Mouse (Mus musculus) stomach, embryonic 14.5 days (tissue): ENCODE measurements around the gene Etfb. TPM values are rescaled to one million over a fixed set of nuclear protein-coding genes. Genes with fewer than 3 reads are reported as not detected.
"Not testable (repeated sequence)": the region's sequence is repeated elsewhere in the genome, so short reads cannot be mapped to it uniquely, and the experiment has no call there.

Experiments
- ATAC-seq: fragments of 200-750 bp; cut with Nextera tagmentation; 2 replicates; pipeline ENCODE4 v1.8.0; 2017; ENCODE audit warnings: low read depth, moderate TSS enrichment; ENCODE audit not compliant: insufficient number of reproducible peaks, insufficient read depth, low FRiP score
- H3K27ac ChIP-seq: fragments of 300-500 bp; sonication (generic); 2 replicates; pipeline ENCODE4 v1.5.1; 2014; ENCODE audit warnings: mild to moderate bottlenecking, low read length, moderate library complexity, mixed read lengths
- H3K27me3 ChIP-seq: fragments of 300-500 bp; sonication (generic); 2 replicates; pipeline ENCODE4 v1.6.1; 2014; ENCODE audit warnings: low read length, control low read depth, mixed read lengths; ENCODE audit not compliant: control insufficient read depth, insufficient read depth
- H3K36me3 ChIP-seq: fragments of 300-500 bp; sonication (generic); 2 replicates; pipeline ENCODE4 v1.6.1; 2014; ENCODE audit warnings: mild to moderate bottlenecking, control low read depth, low read length, moderate library complexity, mixed read lengths; ENCODE audit not compliant: control insufficient read depth, insufficient read depth
- H3K4me1 ChIP-seq: fragments of 300-500 bp; sonication (generic); 2 replicates; pipeline ENCODE4 v1.6.1; 2014; ENCODE audit warnings: low read length, control low read depth, mixed read lengths; ENCODE audit not compliant: control insufficient read depth, insufficient read depth
- H3K4me2 ChIP-seq: fragments of 300-500 bp; sonication (generic); replicated peaks from 2 replicates; pipeline ENCODE4 v1.6.1; 2014; ENCODE audit warnings: low read depth, low read length, control low read depth
- H3K4me3 ChIP-seq: fragments of 300-500 bp; sonication (generic); 2 replicates; pipeline ENCODE4 v1.5.1; 2014; ENCODE audit warnings: low read depth, low read length, control low read depth
- H3K9ac ChIP-seq: fragments of 300-500 bp; sonication (generic); replicated peaks from 2 replicates; pipeline ENCODE4 v1.6.1; 2014; ENCODE audit warnings: low read depth, mild to moderate bottlenecking, control low read depth, low read length, moderate library complexity, mixed read lengths
- H3K9me3 ChIP-seq: fragments of 300-500 bp; sonication (generic); 2 replicates; pipeline ENCODE4 v1.6.1; 2016; ENCODE audit warnings: low read depth, low read length, control low read depth; ENCODE audit not compliant: control insufficient read depth
- WGBS: fragments of 180-500 bp; shearing (Covaris S2); extraction: QIAGEN DNeasy Blood & Tissue Kit; methylation state at CpG from one replicate; pipeline ENCODE4 v1.1.7; 2014; 5-methylcytosine and 5-hydroxymethylcytosine counted together
- polyA plus RNA-seq: library from polyadenylated mRNA; unstranded; fragments of >200 nt; fragmentation: Nextera tagmentation; extraction: Ambion mirVana; gene quantifications from 2 replicates; pipeline ENCODE4 v1.2.1, GENCODE M21; 2014

Etfb gene
- polyA plus RNA-seq = 290 and 313 TPM in 2 replicates

GRCm38 (mm10) chr7:43443917-43444293, at the start of gene Etfb, which contains the start of gene Gm45233:
Etfb (plus strand) TSS chr7:43444083.
Gm45233 (plus strand) TSS chr7:43444128.
- Histone ChIP-seq H3K4me2 (peak within 1 kb of the TSS; percentile 92), H3K9me3 (no peaks in the 10 kb centered on the region), H3K4me1 (peaks cover 12% of the 10 kb centered on the region), H3K36me3 (no peaks in the 10 kb centered on the region), H3K27me3 (no peaks in the 10 kb centered on the region), H3K4me3 (peak within 1 kb of the TSS; percentile 53), H3K9ac (peak within 1 kb of the TSS; percentile 48), H3K27ac (peak within 1 kb of the TSS; percentile 95)
- ATAC-seq = peak; percentile 95
- WGBS = under 1% methylated on average over 27 of the region's 27 CpGs

- Histone ChIP-seq H3K27me3 (no peaks in the 10 kb centered on the region), H3K9ac (no peak overlapping the region), H3K4me3 (no peak overlapping the region), H3K36me3 (no peaks in the 10 kb centered on the region), H3K4me1 (no peaks in the 10 kb centered on the region), H3K9me3 (no peaks in the 10 kb centered on the region), H3K4me2 (no peak overlapping the region), H3K27ac (no peak overlapping the region)
- no peak for ATAC-seq
- 84% methylated on average over 2 of the region's 2 CpGs for WGBS
Observed at GRCm38 (mm10) chr7:43399501-43399900, 44.4 kb upstream of the Etfb start.

DNA sequence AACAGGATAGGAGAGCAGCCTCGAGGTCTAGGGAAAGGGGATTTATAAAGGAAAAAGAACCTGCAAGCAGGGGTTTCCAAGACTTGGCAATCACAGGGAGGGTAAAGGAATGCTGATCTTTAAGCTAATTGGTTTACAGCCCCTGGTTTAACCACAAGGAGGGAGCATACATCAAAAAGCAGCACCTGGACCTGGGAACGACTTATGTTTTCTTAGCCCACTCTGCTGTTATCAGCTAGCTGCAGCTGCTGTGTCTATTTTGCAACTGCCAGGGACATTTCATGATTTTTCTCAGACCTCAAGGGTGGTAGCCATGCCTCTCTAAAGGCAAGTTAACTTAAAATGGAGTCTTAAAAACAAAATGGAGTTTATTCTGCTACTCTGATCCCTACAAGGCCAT, 41.2 kb upstream of the Etfb start:
- ATAC-seq = no peak
- no peaks in the 10 kb centered on the region for H3K9me3 ChIP-seq

DNA sequence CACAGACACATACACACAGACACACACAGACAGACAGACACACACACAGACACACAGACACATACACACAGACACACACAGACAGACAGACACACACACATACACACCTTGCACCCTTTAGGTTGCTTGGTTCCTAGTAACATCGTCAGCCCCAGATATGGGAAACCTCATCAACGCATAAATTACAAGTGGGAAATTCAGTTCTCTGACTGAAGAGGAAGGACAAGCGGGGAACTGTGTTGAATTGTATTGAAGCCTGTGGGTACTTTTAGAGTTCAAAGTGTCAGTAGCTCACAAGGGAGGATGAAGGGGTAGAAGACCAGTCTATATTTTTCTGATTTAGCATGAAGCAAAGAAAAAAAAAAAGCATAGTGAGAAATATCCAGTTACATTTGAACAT, 36.3 kb upstream of the Etfb start:
- H3K4me2 ChIP-seq = no peak overlapping the region
- no peak overlapping the region for H3K9ac ChIP-seq
- 87% methylated on average over 3 of the region's 3 CpGs for WGBS
- H3K36me3 ChIP-seq = no peaks in the 10 kb centered on the region
- no peaks in the 10 kb centered on the region for H3K4me1 ChIP-seq
- no peak overlapping the region for H3K27ac ChIP-seq
- H3K9me3 ChIP-seq = no peaks in the 10 kb centered on the region
- no peak for ATAC-seq
- H3K4me3 ChIP-seq = no peak overlapping the region
- no peaks in the 10 kb centered on the region for H3K27me3 ChIP-seq

More for the DNA sequence above, 41.2 kb upstream of the Etfb start:
- no peak overlapping the region for H3K4me2 ChIP-seq
- H3K27ac ChIP-seq = no peak overlapping the region
- WGBS = 23% methylated on average over 2 of the region's 2 CpGs
- H3K27me3 ChIP-seq = no peaks in the 10 kb centered on the region
- no peak overlapping the region for H3K4me3 ChIP-seq
- H3K9ac ChIP-seq = no peak overlapping the region
- no peaks in the 10 kb centered on the region for H3K36me3 ChIP-seq
- no peaks in the 10 kb centered on the region for H3K4me1 ChIP-seq

DNA sequence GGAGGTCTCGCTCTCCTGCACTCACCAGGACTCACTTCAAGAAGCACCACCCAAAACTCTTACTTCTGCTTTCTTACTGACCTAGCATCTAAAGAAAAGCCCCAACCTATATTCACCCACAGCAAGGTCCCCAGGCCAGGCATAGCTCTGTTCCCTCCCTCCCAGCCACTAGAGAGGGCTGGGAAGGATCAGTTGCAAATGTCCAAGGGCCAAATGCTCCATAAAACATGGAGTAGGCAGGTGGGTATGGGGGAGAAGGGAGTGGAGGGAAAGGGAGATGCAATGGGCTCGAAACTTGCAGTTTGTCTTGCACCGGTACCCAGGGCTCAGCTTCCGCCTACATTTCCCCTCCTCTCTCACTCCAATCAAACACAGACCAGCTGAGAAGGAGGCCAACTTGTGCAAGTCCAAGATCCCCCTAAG, 35.7 kb upstream of the Etfb start, which contains the start of gene Siglecg:
TSS of gene Siglecg (plus strand) at position 74 of the 423 bp plus-strand sequence.
- no peak within 1 kb of the TSS for H3K4me2 ChIP-seq
- H3K9ac ChIP-seq = no peak within 1 kb of the TSS
- H3K9me3 ChIP-seq = no peaks in the 10 kb centered on the region
- H3K27me3 ChIP-seq = no peaks in the 10 kb centered on the region
- 66% methylated on average over 4 of the region's 4 CpGs for WGBS
- H3K36me3 ChIP-seq = no peaks in the 10 kb centered on the region
- H3K4me3 ChIP-seq = no peak within 1 kb of the TSS
- no peak for ATAC-seq
- no peak within 1 kb of the TSS for H3K27ac ChIP-seq
- H3K4me1 ChIP-seq = no peaks in the 10 kb centered on the region

GRCm38 (mm10) chr7:43409084-43409483, 34.8 kb upstream of the Etfb start:
- H3K4me1 ChIP-seq = no peaks in the 10 kb centered on the region
- WGBS = 83% methylated on average over 3 of the region's 3 CpGs
- H3K27ac ChIP-seq = no peak overlapping the region

GRCm38 (mm10) chr7:43411724-43412123, 32.2 kb upstream of the Etfb start:
- not testable (repeated sequence) for H3K27ac ChIP-seq, H3K36me3 ChIP-seq, H3K4me1 ChIP-seq, H3K9me3 ChIP-seq, H3K9ac ChIP-seq, H3K4me3 ChIP-seq, H3K27me3 ChIP-seq, H3K4me2 ChIP-seq
- 31% methylated on average over 4 of the region's 4 CpGs for WGBS
- 0 out of 2 replicates have a peak, but pooled peaks have one; percentile 23 for ATAC-seq

More at GRCm38 (mm10) chr7:43409084-43409483, 34.8 kb upstream of the Etfb start:
- no peaks in the 10 kb centered on the region for H3K9me3 ChIP-seq
- H3K4me3 ChIP-seq = no peak overlapping the region
- H3K9ac ChIP-seq = no peak overlapping the region
- no peak overlapping the region for H3K4me2 ChIP-seq
- ATAC-seq = no peak
- H3K36me3 ChIP-seq = no peaks in the 10 kb centered on the region
- H3K27me3 ChIP-seq = no peaks in the 10 kb centered on the region

DNA sequence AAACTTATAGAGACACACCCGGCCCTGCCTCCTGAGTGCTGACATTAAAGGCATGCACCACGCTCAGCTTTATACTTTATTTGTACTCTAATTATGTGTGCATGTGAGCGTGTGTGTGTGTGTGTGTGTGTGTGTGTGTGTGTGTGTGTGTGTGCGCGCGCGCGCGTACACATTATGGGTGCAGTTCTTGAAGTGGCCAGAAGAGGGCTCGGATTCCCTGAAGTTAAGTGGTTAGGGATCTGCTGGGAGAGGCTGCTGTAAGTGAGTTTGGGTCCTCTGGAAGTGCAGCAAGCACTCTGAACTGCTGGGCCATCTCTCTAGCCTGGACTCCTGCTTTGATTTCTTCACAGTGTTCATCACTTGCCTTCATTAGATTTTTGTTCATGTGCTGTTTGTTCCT, 26.6 kb upstream of the Etfb start:
- Histone ChIP-seq H3K4me3 (no peak overlapping the region), H3K4me1 (no peaks in the 10 kb centered on the region), H3K36me3 (no peaks in the 10 kb centered on the region), H3K9me3 (no peaks in the 10 kb centered on the region), H3K9ac (no peak overlapping the region), H3K27me3 (no peaks in the 10 kb centered on the region), H3K27ac (no peak overlapping the region), H3K4me2 (no peak overlapping the region)
- no peak for ATAC-seq
- WGBS = 83% methylated on average over 10 of the region's 10 CpGs

DNA sequence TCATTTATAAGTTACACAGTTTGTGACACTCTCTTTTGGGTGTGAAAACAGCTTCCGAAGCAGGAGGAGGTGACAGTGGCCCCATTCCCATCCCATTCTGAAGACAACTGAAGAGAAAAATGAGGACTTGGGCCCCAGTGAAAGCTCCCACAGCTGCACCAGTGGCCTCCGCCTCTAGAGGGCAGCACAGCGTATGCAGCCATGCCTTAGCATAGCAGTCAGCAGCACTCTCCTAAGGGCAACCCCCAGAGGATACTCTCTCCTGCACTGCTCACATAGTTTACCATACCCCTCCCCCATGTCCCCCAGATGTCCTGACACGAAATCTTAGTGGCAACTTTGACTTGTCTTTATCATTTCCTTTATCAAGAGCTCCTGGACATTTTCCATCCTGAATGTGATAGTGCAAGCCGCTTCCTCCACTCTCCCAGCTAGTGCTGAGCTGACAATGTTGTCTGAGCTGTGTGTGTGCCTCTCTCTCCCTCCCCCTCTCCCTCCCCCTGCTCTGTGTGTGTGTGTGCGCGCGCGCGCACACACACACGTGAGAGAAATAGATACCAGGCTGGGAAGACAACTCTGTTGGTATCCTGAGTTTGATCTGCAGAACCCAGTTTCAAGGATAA, 20.8 kb upstream of the Etfb start:
- Histone ChIP-seq H3K4me3 (no peak overlapping the region), H3K9ac (no peak overlapping the region), H3K4me2 (no peak overlapping the region; the same call in 1 of the 2 replicates), H3K36me3 (no peaks in the 10 kb centered on the region), H3K27me3 (no peaks in the 10 kb centered on the region), H3K4me1 (no peaks in the 10 kb centered on the region), H3K9me3 (no peaks in the 10 kb centered on the region), H3K27ac (no peak overlapping the region)
- peak; percentile 78; the same call in 1 of the 2 replicates for ATAC-seq
- WGBS = 8% methylated on average over 11 of the region's 11 CpGs
